Mouse (Mus musculus) stomach, embryonic 14.5 days (tissue): ENCODE measurements around the gene Gm10401. TPM values are rescaled to one million over a fixed set of nuclear protein-coding genes. Genes with fewer than 3 reads are reported as not detected.

Experiments used
- ATAC-seq: fragments of 200-750 bp; cut with Nextera tagmentation; 2 replicates; pipeline ENCODE4 v1.8.0; 2017; ENCODE audit warnings: low read depth, moderate TSS enrichment; ENCODE audit not compliant: insufficient number of reproducible peaks, insufficient read depth, low FRiP score
- H3K27ac ChIP-seq: fragments of 300-500 bp; sonication (generic); 2 replicates; pipeline ENCODE4 v1.5.1; 2014; ENCODE audit warnings: mild to moderate bottlenecking, low read length, moderate library complexity, mixed read lengths
- H3K27me3 ChIP-seq: fragments of 300-500 bp; sonication (generic); 2 replicates; pipeline ENCODE4 v1.6.1; 2014; ENCODE audit warnings: low read length, control low read depth, mixed read lengths; ENCODE audit not compliant: control insufficient read depth, insufficient read depth
- H3K36me3 ChIP-seq: fragments of 300-500 bp; sonication (generic); 2 replicates; pipeline ENCODE4 v1.6.1; 2014; ENCODE audit warnings: mild to moderate bottlenecking, control low read depth, low read length, moderate library complexity, mixed read lengths; ENCODE audit not compliant: control insufficient read depth, insufficient read depth
- H3K4me1 ChIP-seq: fragments of 300-500 bp; sonication (generic); 2 replicates; pipeline ENCODE4 v1.6.1; 2014; ENCODE audit warnings: low read length, control low read depth, mixed read lengths; ENCODE audit not compliant: control insufficient read depth, insufficient read depth
- H3K4me2 ChIP-seq: fragments of 300-500 bp; sonication (generic); replicated peaks from 2 replicates; pipeline ENCODE4 v1.6.1; 2014; ENCODE audit warnings: low read depth, low read length, control low read depth
- H3K4me3 ChIP-seq: fragments of 300-500 bp; sonication (generic); 2 replicates; pipeline ENCODE4 v1.5.1; 2014; ENCODE audit warnings: low read depth, low read length, control low read depth
- H3K9ac ChIP-seq: fragments of 300-500 bp; sonication (generic); replicated peaks from 2 replicates; pipeline ENCODE4 v1.6.1; 2014; ENCODE audit warnings: low read depth, mild to moderate bottlenecking, control low read depth, low read length, moderate library complexity, mixed read lengths
- H3K9me3 ChIP-seq: fragments of 300-500 bp; sonication (generic); 2 replicates; pipeline ENCODE4 v1.6.1; 2016; ENCODE audit warnings: low read depth, low read length, control low read depth; ENCODE audit not compliant: control insufficient read depth
- WGBS: fragments of 180-500 bp; shearing (Covaris S2); extraction: QIAGEN DNeasy Blood & Tissue Kit; methylation state at CpG from one replicate; pipeline ENCODE4 v1.1.7; 2014; 5-methylcytosine and 5-hydroxymethylcytosine counted together
- polyA plus RNA-seq: library from polyadenylated mRNA; unstranded; fragments of >200 nt; fragmentation: Nextera tagmentation; extraction: Ambion mirVana; gene quantifications from 2 replicates; pipeline ENCODE4 v1.2.1, GENCODE M21; 2014

Gm10401 gene
- polyA plus RNA-seq, 1 experiment from 2014 or later, result 51.7 TPM

DNA sequence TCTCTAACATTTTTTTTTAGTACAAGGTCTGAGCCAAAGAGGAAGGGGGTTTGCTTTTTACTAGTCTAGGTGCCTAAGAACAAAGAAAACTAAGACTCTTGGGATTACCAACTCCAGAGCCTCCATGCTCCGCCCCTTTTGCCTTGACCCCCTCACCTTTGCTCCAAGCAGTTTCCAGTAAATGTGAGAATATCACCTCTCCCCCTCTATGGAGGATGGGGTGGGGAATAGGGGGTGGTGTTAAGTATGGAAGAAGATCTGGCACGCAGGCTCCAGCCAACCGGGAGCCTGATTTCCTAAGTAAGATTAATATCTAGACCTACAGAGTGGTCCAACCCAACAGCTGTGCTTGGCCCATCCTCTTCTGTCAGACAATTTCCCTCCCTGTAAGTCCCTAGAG is 42.6 kb upstream of the Gm10401 start:
- Histone ChIP-seq H3K27me3 (no peaks in the 10 kb centered on the region), H3K4me3 (no peak overlapping the region), H3K4me1 (no peaks in the 10 kb centered on the region), H3K4me2 (no peak overlapping the region), H3K9me3 (no peaks in the 10 kb centered on the region), H3K9ac (no peak overlapping the region), H3K27ac (no peak overlapping the region), H3K36me3 (peaks cover 8% of the 10 kb centered on the region; the same call in 1 of the 2 replicates)
- 42% methylated on average over 3 of the region's 3 CpGs for WGBS
- ATAC-seq, result no peak

DNA sequence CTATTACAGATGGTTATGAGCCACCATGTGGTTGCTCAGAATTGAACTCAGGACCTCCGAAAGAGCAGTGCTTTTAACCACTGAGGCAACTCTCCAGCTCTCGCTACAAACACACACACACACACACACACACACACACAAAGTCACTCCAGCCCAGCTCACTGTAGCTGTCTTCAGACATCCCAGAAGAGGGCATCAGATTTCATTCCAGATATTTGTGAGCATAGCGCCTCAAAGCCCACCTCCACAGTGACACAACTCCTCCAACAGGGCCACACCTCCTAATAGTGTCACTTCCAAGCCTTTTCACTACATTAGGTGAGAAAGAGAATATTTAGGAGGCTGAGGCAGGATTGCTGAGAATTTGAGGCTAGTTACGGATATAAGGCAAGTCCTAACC is 41.0 kb upstream of the Gm10401 start:
- 52% methylated on average over 4 of the region's 4 CpGs for WGBS
- no peak overlapping the region for H3K27ac ChIP-seq
- no peak overlapping the region for H3K9ac ChIP-seq

DNA sequence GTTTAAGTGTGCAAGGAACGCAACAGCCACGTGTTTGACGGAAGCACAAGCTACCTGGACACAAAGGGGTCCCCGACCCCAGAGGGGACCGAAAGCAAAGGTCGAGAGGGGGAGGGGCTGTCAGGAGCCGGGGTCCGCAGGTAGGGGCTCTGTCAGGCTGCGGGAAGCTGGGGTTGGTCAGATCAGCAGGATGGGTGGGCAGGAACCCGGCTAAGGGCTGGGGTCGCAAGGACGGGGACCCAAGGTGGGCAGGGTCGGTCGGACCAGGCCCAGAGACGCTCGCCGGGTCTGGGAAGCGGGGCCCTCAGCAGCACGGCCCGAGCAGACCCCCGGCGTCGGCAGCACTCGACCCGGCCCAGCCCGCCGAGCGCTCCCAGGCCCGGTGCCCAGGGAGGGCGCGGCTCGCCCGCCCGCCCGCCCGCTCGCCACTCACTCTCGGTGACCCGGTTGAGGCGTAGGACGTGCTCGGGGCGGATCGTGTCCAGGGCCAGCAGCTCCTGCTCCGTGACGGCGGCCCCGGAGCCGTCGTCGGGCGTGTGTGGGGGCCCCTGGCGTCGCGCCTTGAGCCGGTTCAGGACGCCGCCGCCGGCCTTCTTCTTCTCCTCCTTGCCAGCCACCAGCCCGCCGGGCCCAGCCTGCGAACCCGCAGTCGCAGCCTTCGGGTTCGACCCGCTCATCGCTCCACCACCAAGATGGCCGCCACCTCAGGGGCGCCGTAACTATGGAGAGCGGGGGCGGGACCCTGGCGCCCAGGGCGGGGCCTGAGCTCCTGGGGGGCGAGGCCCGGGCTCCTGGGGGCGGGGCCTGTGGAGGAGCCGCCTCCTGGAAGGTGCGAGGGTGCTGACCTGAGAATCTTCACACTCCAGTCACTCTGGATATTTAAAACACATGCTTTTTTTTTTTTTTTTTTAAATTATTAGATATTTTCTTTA is 36.4 kb upstream of the Gm10401 start, which contains the start of gene Unc119b:
Gene Unc119b (minus strand): TSS at position 742 of the 932 bp plus-strand sequence.
- no peaks in the 10 kb centered on the region for H3K27me3 ChIP-seq
- H3K36me3 ChIP-seq, result no peaks in the 10 kb centered on the region
- under 1% methylated on average over 74 of the region's 81 CpGs for WGBS
- no peaks in the 10 kb centered on the region for H3K9me3 ChIP-seq
- peak within 1 kb of the TSS; percentile 97 for H3K4me3 ChIP-seq
- ATAC-seq, result peak; percentile 93
- peak within 1 kb of the TSS; percentile 60 for H3K9ac ChIP-seq
- peaks cover 9% of the 10 kb centered on the region; the same call in 1 of the 2 replicates for H3K4me1 ChIP-seq
- H3K4me2 ChIP-seq, result peak within 1 kb of the TSS; percentile 96
- no peak within 1 kb of the TSS for H3K27ac ChIP-seq

More for the DNA sequence above, 41.0 kb upstream of the Gm10401 start:
- no peak for ATAC-seq
- H3K4me3 ChIP-seq, result no peak overlapping the region
- H3K27me3 ChIP-seq, result no peaks in the 10 kb centered on the region
- no peaks in the 10 kb centered on the region for H3K4me1 ChIP-seq
- H3K36me3 ChIP-seq, result no peaks in the 10 kb centered on the region
- H3K4me2 ChIP-seq, result no peak overlapping the region
- H3K9me3 ChIP-seq, result no peaks in the 10 kb centered on the region

DNA sequence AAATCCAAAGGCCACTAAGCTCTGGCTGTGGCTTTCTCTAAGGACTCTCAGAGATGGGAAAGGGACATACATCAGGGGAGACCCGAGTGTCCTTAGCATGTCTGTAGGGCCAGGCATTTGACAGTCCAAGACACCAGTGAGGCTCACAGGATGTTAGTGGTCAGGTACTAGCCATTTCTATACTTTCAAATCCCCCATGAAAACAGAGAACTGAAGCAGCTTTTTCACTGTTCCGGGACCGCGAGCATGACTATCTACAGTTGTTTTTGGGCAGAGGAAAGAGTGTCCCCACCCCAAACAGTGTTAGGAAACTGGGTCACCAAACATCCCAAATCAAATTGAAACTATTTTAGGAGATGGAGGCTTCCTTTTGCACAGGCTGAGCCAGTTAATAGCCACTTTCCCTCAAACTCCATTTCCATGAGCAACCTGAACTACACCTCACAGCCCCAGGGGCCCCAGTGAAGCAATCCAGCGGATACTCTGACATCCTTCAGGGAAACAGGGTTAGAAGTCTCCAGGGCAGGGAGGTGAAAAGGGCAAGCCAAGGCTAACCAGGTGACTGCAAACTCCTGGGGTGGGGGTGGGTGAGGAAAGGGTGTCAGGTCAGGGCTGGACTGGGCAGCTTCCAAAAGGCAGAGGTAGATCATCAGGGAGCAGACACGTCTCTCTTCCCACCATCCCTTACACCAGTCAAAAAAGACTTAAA is 35.4 kb upstream of the Gm10401 start:
- H3K27ac ChIP-seq, result no peak overlapping the region
- no peak for ATAC-seq
- peak overlapping the region; percentile 97 for H3K4me3 ChIP-seq
- no peaks in the 10 kb centered on the region for H3K36me3 ChIP-seq
- H3K27me3 ChIP-seq, result no peaks in the 10 kb centered on the region
- H3K9ac ChIP-seq, result peak overlapping the region; percentile 60; the same call in 1 of the 2 replicates
- no peaks in the 10 kb centered on the region for H3K9me3 ChIP-seq
- H3K4me1 ChIP-seq, result peaks cover 9% of the 10 kb centered on the region; the same call in 1 of the 2 replicates
- 49% methylated on average over 6 of the region's 6 CpGs for WGBS
- peak overlapping the region; percentile 96 for H3K4me2 ChIP-seq

DNA sequence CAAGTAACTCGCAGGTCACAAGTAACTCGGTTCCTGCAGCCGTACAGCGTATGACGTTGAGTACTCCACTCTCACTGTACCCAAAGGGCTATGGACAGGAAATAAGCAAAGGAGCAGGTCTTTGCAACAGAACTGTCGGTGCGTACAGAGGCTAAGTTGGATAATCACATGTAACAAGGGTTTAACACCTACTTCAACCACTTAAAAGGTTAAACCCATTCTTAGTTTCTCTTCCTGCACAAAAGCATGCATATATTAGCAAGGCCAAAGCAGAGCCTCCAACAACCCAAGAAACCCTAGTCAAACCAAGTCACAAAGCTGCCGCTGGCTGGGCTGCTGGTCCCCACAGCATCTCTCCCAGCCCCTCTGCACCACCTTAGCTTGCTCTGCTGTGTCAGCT is 34.4 kb upstream of the Gm10401 start:
- 89% methylated on average over 8 of the region's 8 CpGs for WGBS
- H3K4me3 ChIP-seq, result no peak overlapping the region
- no peak overlapping the region for H3K4me2 ChIP-seq
- H3K27ac ChIP-seq, result no peak overlapping the region
- no peaks in the 10 kb centered on the region for H3K9me3 ChIP-seq
- ATAC-seq, result no peak
- H3K27me3 ChIP-seq, result no peaks in the 10 kb centered on the region
- H3K9ac ChIP-seq, result no peak overlapping the region
- H3K4me1 ChIP-seq, result peaks cover 9% of the 10 kb centered on the region; the same call in 1 of the 2 replicates
- H3K36me3 ChIP-seq, result peaks cover 8% of the 10 kb centered on the region

DNA sequence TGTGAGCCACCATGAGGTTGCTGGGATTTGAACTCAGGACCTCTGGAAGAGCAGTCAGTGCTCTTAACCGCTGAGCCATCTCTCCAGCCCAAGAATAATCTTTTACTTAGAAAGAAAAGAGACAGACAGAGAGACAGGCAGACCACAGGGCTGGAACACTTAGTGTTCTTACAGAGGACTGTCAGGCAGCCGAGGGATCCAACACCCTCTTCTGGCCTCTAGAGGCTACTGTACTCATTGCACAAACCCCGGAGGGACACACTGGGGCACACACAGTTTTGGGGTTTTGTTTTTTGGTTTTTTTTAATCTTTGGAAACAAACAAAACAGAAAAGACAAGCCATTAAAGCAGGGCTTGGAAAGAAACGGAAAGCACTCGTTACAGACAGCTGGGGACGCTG is 31.2 kb upstream of the Gm10401 start:
- Histone ChIP-seq H3K4me2 (no peak overlapping the region), H3K4me1 (peaks cover 9% of the 10 kb centered on the region; the same call in 1 of the 2 replicates), H3K9ac (no peak overlapping the region), H3K9me3 (no peaks in the 10 kb centered on the region), H3K4me3 (no peak overlapping the region), H3K27ac (no peak overlapping the region), H3K27me3 (no peaks in the 10 kb centered on the region), H3K36me3 (peaks cover 17% of the 10 kb centered on the region)
- ATAC-seq, result no peak
- 89% methylated on average over 6 of the region's 6 CpGs for WGBS

DNA sequence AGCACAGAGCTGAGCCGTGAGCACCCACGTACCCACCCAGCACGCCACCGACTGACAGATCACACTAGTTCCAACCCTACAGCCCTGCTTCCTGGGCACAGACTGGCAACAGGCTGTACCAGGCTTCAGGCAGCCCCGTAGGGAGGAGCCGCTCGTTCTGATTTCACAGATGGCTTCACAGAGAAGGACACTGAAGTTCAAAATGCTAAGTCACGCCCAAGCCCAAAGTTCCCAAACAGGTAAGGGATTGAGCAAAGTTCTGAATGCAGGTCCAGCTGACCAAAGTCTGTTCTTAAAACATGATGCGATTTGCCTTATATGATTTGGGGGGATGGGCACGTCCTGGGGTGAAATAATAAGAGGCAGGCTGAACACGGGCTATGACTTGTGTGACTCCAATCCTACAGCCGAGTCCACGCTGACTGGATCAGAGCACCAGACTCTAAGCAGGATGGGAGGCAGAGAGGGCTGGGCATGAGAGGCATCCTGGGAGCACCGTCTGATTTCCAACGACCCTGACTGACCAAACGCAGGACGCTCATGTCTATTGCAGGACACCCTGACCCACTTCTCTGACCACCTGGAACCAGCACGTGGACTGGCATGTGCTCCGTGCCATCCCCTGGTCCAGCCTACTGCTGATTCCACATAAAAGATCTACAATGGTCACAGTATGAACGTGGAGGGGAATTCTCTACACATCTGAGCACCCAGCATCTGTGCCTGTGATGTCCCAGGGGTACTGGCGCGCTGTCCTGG is 29.5 kb upstream of the Gm10401 start:
- H3K9me3 ChIP-seq, result no peaks in the 10 kb centered on the region
- no peak overlapping the region for H3K27ac ChIP-seq
- H3K9ac ChIP-seq, result no peak overlapping the region
- ATAC-seq, result no peak
- no peaks in the 10 kb centered on the region for H3K27me3 ChIP-seq
- H3K4me3 ChIP-seq, result no peak overlapping the region
- H3K4me1 ChIP-seq, result no peaks in the 10 kb centered on the region
- H3K36me3 ChIP-seq, result peaks cover 20% of the 10 kb centered on the region
- 91% methylated on average over 22 of the region's 22 CpGs for WGBS
- H3K4me2 ChIP-seq, result no peak overlapping the region
